Mouse (Mus musculus) cerebellum, adult 2 months (tissue): ENCODE results near the gene Asb10.

Source experiments
- CTCF ChIP-seq: fragments of 200-500 bp; IDR thresholded peaks from 2 replicates; pipeline ENCODE4 v1.5.1; 2011; ENCODE audit warnings: low read depth, mild to moderate bottlenecking, control low read depth, low read length, moderate library complexity, borderline replicate concordance; ENCODE audit not compliant: insufficient read depth
- POLR2A ChIP-seq: fragments of 200-500 bp; IDR thresholded peaks from 2 replicates; pipeline ENCODE4 v1.6.1; 2011; ENCODE audit warnings: low read length, control low read depth, borderline replicate concordance; ENCODE audit not compliant: insufficient read depth

DNA sequence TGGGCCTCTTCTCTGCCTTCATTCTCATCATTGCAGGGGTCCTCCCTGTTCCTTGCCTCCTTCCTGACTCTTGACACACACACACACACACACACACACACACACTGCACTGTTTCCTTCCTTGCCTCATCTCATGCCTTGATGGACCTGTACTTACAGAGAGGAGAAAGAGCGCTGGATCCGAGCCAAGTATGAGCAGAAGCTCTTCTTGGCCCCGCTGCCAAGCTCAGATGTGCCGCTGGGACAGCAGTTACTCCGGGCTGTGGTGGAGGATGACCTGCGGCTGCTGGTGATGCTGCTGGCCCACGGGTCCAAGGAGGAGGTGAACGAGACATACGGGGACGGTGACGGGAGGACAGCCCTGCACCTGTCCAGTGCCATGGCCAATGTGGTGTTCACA lies 39.9 kb downstream of the Asb10 start:
- TF ChIP-seq POLR2A (no peak), CTCF (no peak)
